In the genomic region with DNA sequence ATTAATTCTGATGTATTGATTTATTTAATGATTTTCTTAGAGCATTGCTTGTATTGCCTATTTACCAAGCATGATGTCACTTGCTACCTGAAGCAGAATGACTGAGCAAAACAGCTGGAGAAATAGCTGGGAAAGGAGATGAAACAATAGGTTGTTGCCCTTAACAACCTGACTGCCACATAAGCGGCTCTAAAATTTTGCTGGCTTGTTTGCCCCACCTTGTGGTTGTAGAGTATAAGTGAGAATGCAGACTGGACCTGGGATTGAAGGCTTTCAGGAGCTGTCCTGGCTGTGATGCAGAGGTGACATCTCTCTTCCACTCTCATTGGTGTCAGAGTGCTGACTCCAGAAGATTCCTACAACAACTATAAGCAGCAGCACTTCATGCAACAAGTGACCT, we compare ENCODE assay signal across 8 mouse cellular contexts.
A peak's percentile ranks its signal among the peaks of the same experiment; 100 is the strongest.
DNase-seq lines count a peak whose midpoint lies in the region; ATAC-seq and TF ChIP-seq lines count a peak whose summit lies in the region.

No protein-coding gene starts in this region.

- H3K9ac ChIP-seq in hindbrain, postnatal 0 days (replicated peaks; ENCODE audit: low read length): no peak overlapping the region
- no peak overlapping the region for H3K9ac ChIP-seq in neural tube, embryonic 14.5 days (replicated peaks; ENCODE audit: low read depth, low read length)

- no peaks in the 10 kb centered on the region for H3K27me3 ChIP-seq in hindbrain, postnatal 0 days (ENCODE audit: insufficient read depth, low read length)
- H3K27me3 ChIP-seq in neural tube, embryonic 14.5 days (ENCODE audit: control insufficient read depth, insufficient read depth, low read length): no peaks in the 10 kb centered on the region

- no peaks in the 10 kb centered on the region for H3K36me3 ChIP-seq in hindbrain, postnatal 0 days (ENCODE audit: insufficient read depth, low read length)
- H3K36me3 ChIP-seq in neural tube, embryonic 14.5 days (ENCODE audit: control insufficient read depth, insufficient read depth, low read length): no peaks in the 10 kb centered on the region

- intact Hi-C loops in heart, postnatal 10 days (cut with DNase I): no loop called here
- intact Hi-C loops in heart, postnatal 25 days (cut with DNase I): no loop called here

- H3K4me2 ChIP-seq in hindbrain, postnatal 0 days (ENCODE audit: low read depth, low read length): no peak overlapping the region
- no peak overlapping the region for H3K4me2 ChIP-seq in neural tube, embryonic 14.5 days (ENCODE audit: low read depth, low read length)

- no peak overlapping the region for H3K27ac ChIP-seq in hindbrain, postnatal 0 days
- H3K27ac ChIP-seq in neural tube, embryonic 14.5 days (ENCODE audit: low read depth, low read length): no peak overlapping the region

- peak; percentile 51; the same call in 1 of the 2 replicates for ATAC-seq in hindbrain, postnatal 0 days
- ATAC-seq in neural tube, embryonic 14.5 days (ENCODE audit: low read depth): peak; percentile 81
- no peak for ATAC-seq in inflammation-experienced regulatory T-cells, adult 6 months

- TF ChIP-seq CTCF in hindbrain, postnatal 0 days (IDR thresholded peaks at IDR 0.05; ENCODE audit: low read depth): peak; percentile 69

- 19% methylated on average over 1 of the region's 1 CpGs for WGBS in hindbrain, postnatal 0 days
- WGBS in neural tube, embryonic 14.5 days: 11% methylated on average over 1 of the region's 1 CpGs

- H3K4me3 ChIP-seq in hindbrain, postnatal 0 days (ENCODE audit: low read length): no peak overlapping the region
- H3K4me3 ChIP-seq in neural tube, embryonic 14.5 days (ENCODE audit: low read depth, low read length): no peak overlapping the region

- H3K9me3 ChIP-seq in hindbrain, postnatal 0 days (ENCODE audit: low read length): no peaks in the 10 kb centered on the region
- no peaks in the 10 kb centered on the region for H3K9me3 ChIP-seq in neural tube, embryonic 14.5 days (ENCODE audit: control insufficient read depth, low read length)

- no peaks in the 10 kb centered on the region for H3K4me1 ChIP-seq in hindbrain, postnatal 0 days (ENCODE audit: insufficient read depth, low read length)
- no peaks in the 10 kb centered on the region for H3K4me1 ChIP-seq in neural tube, embryonic 14.5 days (ENCODE audit: control insufficient read depth, insufficient read depth, low read length)

- peak; percentile 1 to 12 for DNase-seq in heart, postnatal 10 days
- DNase-seq in heart, postnatal 25 days (ENCODE audit: low spot score): no peak
- DNase-seq in 3T3-L1 (ENCODE audit: low read depth, low spot score): peak; percentile 35
- DNase-seq in c-Kit-positive CD71-negative TER-119-negative erythroid progenitor cells, embryonic 14.5 days (ENCODE audit: low read depth): peak; percentile 0
- peak; percentile 73 for DNase-seq in hindbrain, postnatal 0 days (ENCODE audit: low spot score)
- no peak for DNase-seq in natural killer cell, adult 2 months (ENCODE audit: low spot score in 2 of 2)

Comparison
In these comparisons a context has a peak if more than half of its experiments do, and no peak if none do; other contexts are left out.
1. DNase-seq: peak in heart, postnatal 10 days (2 of 2), 3T3-L1 (single experiment), c-Kit-positive CD71-negative TER-119-negative erythroid progenitor cells, embryonic 14.5 days (single experiment) and hindbrain, postnatal 0 days (single experiment); none in heart, postnatal 25 days (single experiment) and natural killer cell, adult 2 months (0 of 2).